Mouse (Mus musculus) embryonic stem cell, embryonic (primary cell): ENCODE measurements around the gene Fndc9.

Source experiments
- CTCF ChIA-PET, 4 experiments: fragments of 300-600 bp in 2 of 4; fragments of 350-600 bp in 2 of 4; sonication (Branson Sonifier 250); formaldehyde crosslinking; loops; one replicate each; lab custom pipeline; 2022; ENCODE audit warnings: inconsistent platforms in 2 of 4; lab: Charles Lee
- POLR2A ChIA-PET, 4 experiments: fragments of 300-600 bp in 2 of 4; fragments of 350-600 bp in 2 of 4; sonication (Branson Sonifier 250); formaldehyde crosslinking; loops; one replicate each; lab custom pipeline; 2022; ENCODE audit warnings: antibody characterized with exemption in 4 of 4, inconsistent platforms in 1 of 4; lab: Charles Lee

Gene Fndc9

GRCm38 (mm10) chr11:46283800-46284199 lies 48.5 kb downstream of the Fndc9 start:
- CTCF ChIA-PET, result interaction anchor here in 3 of 4 experiments (1.0 to 2.2 kb wide), 4 partner anchors 8 to 10 kb away, joined by 5 to 10 read pairs (median 7); no protein-coding TSS in a partner anchor
- POLR2A ChIA-PET, result interaction anchor here in 1 of 4 experiments (0.6 to 1.1 kb wide), 3 partner anchors 11 to 17 kb away, joined by 3 to 4 read pairs (median 3); no protein-coding TSS in a partner anchor

GRCm38 (mm10) chr11:46286803-46287202 lies 51.5 kb downstream of the Fndc9 start:
- ChIA-PET CTCF (interaction anchor here (1.2 to 2.1 kb wide), 6 partner anchors 10 to 12 kb away, joined by 4 to 11 read pairs (median 8); no protein-coding TSS in a partner anchor), POLR2A (interaction anchor here in 1 of 4 experiments (0.7 kb wide), 1 partner anchor 256 kb away, joined by 4 read pairs; no protein-coding TSS in a partner anchor)

- ChIA-PET POLR2A (no interaction called here), CTCF (interaction anchor here (1.2 to 2.1 kb wide), 7 partner anchors 11 to 13 kb away, joined by 4 to 11 read pairs (median 8); no protein-coding TSS in a partner anchor)
These were observed 52.8 kb downstream of the Fndc9 start for GRCm38 (mm10) chr11:46288091-46288490.

- ChIA-PET CTCF (interaction anchor here in 3 of 4 experiments (0.9 to 2.3 kb wide), 5 partner anchors 12 to 14 kb away, joined by 4 to 11 read pairs (median 11); no protein-coding TSS in a partner anchor), POLR2A (interaction anchor here in 1 of 4 experiments (0.6 kb wide), 1 partner anchor 34 kb away, joined by 3 read pairs; no protein-coding TSS in a partner anchor)
These were observed 53.7 kb downstream of the Fndc9 start for GRCm38 (mm10) chr11:46289022-46289421.
